Mouse (Mus musculus) R1 (cell line): ENCODE measurements around the gene Maml3.
A peak's percentile ranks its signal among the peaks of the same experiment; 100 is the strongest.

ENCODE experiments used
- DNase-seq: peaks from one replicate; pipeline ENCODE4 v3.0.0-alpha.2; 2018; ENCODE audit warnings: low read depth, low spot score

Maml3 gene

GRCm38 (mm10) chr3:52090230-52090873 lies 14.5 kb downstream of the Maml3 start:
- no peak for DNase-seq

DNA sequence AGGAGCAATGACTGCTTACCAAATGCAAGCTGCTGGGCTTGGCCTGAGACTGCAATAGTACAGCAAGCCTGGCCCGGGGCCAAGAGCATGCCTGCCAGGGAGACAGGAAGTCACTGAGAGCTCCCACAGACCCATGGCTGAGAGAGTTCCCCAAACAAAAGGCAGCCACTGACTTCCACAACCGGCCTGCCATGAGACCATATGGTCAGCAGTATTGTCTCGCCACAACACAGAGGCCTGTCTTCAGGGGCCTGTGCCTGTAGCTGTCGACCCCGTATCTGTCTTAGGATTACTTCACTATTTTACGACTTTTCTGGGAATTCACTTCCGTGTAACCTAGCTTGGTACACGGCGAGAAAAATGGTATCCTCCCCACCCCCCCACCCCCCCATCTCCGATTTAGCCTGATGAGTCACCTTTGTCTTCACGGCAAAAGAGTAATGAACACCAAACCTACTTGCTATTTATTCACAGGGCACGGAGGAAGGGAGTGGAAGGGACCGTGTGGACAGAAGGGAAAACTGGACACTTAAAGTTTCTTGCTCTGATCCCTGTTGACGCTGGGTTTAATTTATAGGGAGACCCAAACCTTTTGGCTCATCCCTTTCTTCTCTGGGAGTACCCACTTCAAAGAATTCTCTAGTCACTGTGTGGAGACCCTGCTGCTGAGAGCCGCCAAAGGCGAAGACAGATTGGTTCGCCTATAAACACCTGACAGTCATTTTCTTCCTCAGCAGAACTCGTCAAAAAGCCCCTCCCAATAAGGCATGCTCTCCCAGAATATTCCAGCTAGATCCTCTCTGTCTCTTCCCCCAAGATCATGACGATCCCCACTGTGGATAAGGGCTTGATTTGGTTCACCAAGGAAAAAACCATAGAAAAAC lies 16.2 kb downstream of the Maml3 start:
- DNase-seq: peak; percentile 39

- DNase-seq: no peak
These were observed 17.1 kb downstream of the Maml3 start for GRCm38 (mm10) chr3:52087636-52088280.

DNA sequence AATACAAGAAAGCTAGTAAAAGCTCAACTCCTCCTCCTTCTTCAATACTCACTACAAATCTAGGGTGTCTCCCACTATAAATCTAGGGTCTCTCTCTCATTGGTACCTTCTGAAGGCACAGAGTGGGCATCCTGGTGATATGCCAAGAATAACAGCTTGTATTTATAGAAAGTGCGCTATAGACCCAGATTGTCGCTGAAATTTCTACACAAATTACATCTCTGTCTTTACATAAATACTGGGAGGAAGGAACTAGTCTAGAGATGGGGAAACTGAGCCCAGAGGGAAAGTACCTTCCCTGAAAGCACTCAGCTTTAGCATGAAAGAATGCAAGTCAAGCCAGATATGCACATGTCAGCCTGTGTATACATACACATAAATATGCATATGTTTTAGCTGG lies 26.1 kb downstream of the Maml3 start:
- DNase-seq: no peak

- DNase-seq: no peak
These were observed 30.9 kb downstream of the Maml3 start for GRCm38 (mm10) chr3:52073959-52074358.

GRCm38 (mm10) chr3:52071996-52072395 lies 32.9 kb downstream of the Maml3 start:
- DNase-seq: no peak

GRCm38 (mm10) chr3:52070163-52070478 lies 34.8 kb downstream of the Maml3 start:
- no peak for DNase-seq

GRCm38 (mm10) chr3:52069304-52070162 lies 35.3 kb downstream of the Maml3 start:
- peak; percentile 75 for DNase-seq

DNA sequence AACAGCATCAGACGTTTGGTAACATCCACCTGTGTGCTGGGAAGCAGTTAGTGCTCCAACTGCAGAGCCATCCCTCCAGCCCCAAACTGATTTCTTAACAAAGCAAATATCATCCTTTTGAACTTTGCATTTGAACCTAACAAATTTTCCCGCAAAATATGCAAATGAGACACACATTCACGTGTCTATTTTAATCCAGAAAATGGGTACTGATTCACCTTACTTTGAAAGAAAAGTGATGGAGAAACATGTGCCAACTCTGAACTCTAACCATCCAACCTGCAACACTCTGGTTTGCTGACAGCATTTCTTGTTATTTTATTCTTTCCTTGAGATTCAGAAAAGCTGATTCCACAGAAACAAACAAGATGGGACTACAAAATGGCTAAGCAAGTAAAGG lies 36.0 kb downstream of the Maml3 start:
- no peak for DNase-seq

DNA sequence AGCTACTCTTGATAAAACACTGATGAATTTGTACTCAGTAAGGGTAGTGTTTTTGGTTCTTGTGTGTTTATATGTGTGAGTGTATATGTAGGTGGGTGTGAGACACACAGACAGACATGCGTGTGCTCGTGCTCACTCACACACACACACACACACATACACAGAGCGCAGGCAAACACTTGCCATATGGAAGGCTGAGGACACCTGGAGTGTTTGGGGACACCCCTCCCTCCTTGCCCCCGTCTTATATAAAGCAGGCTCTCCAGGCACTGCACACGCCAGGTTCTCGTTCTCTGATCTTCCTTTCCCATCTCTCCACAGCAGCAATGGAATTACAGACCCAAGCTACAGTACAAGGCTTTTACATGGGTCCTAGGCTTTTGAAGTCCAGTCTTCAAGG lies 37.7 kb downstream of the Maml3 start:
- DNase-seq: no peak

DNA sequence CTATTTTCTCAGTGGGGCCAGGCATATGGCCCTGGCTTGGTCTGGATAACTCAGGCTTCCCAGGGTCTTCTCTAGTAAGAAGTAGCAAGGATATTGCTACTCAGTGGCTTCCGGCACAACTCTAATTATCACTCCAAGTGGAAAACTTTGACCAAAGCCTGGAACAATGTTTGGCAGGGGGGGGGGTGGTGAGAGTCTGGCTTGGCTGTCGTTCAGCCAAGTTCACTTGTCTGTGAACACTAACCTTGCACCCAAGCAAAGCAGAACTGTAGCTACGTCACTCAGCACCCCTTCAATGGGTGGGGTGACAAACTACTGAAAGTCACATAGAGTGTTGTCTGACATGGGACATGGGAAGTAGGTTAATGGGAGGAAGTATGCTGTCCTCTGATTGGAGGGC lies 38.7 kb downstream of the Maml3 start:
- no peak for DNase-seq

GRCm38 (mm10) chr3:52063261-52063655 lies 41.6 kb downstream of the Maml3 start:
- DNase-seq: no peak

DNA sequence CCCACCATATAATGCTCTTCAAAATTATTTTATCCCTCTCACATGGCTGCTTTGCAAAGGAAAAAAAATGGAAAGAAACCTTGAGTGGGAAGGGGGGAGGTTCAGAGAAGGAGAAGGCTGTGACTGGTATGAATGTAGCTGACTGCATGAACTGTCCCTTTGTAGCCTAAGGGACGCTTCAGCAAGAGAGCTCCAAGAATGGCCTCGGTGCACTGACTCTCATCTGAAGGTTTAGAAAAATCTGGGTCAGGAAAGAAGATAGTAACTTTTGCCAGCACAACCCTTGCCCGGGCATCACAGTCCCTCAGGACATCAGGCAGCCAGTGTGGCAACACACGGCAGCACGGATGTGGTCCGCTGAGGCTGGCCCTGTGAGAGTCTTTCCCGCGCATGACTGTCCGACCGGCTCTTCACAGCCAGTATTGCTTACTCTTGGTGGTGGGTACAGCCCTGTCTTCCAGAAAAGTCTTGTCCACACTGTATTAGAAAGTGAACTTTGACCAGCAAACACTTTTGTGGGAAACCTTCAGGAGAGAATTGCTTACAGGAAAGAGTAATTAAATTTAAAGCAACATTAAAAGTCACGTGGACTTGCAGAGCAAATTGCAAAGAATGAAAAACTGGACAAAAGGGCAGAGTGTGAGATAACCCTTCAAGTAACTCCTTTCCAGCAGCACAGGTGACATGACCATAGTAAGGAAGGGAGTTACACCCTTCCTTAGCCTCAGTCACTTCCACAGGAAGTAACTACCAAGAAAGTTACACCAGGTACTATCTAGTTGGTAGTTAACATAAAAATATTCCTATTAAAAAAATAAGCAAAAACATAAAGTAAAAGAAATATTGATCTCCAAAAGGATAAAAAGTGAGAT lies 42.3 kb downstream of the Maml3 start:
- no peak for DNase-seq

DNA sequence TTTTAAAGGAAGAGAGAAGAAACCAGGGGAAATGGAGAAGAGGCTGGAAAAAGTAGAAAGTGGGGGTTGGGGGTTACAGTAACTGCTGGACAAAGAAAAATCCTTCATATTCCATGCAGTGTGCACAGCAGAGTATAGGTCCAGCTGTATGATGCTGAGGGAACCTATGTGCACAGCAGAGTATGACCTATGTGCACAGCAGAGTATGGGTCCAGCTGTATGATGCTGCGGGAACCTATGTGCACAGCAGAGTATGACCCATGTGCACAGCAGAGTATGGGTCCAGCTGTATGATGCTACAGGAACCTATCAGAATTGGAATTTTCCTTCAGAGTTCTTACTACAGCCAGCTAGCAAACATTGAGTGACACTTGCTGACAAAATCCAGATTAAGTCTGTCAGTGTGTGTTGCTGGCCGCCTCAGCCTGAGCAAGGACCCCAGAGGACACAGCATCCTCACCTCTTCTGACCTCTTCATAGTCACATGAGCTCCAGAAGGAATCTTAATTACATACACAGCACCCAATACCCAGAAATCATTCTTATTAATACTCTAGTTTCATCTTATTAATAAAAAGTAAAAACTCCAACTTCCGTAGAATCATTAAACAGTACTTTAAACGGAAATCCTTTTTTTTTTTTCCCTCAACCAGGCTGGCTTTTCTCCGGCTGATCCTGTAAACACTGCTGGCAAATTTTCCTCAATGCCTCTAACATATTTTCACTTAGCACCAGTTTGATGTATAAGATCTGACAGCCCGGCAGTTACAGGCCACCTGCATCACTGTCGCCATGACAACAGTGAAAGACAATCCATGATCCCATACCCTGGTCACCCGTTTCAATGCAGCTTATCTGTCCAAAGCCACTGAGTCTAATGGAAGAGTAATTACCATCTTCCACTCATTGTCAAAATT lies 43.1 kb downstream of the Maml3 start:
- DNase-seq: no peak

DNA sequence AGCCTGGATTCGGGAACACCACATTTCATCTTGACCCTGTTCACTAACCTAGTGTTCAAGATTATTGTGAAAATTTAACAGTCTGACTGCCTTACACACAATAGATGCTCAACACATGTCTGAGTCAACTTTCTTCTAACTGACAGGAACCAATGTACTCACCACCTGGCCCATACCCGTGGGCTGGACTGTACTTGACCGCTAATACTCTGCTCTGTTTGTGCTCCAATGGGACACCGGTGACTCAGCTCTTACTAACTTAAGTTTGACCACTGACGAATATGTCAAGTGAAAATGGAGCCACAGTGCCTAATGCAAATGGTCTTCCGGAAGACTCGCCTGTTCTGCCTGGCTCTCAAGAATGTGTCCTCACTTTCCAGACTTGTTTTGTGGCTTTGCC lies 44.0 kb downstream of the Maml3 start:
- no peak for DNase-seq

DNA sequence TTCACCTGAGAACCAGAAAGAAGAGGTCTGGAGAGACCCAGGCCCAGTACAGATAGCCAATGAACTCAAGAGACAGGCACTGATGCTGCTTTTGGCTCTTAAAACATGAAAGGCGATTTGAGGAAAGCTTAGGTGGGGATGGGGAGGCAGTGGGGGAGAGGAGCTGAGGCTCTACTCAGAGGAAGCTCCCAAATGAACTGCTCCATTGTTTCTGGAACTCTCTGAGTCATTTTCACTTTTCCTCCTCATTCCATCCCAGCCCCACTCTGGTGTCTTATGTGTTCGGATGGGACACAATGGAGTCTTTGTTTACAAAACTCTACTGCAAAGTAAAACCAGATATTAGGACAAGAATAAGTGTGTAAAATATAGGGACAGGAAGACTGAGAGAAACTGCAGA lies 53.1 kb downstream of the Maml3 start:
- DNase-seq: no peak

DNA sequence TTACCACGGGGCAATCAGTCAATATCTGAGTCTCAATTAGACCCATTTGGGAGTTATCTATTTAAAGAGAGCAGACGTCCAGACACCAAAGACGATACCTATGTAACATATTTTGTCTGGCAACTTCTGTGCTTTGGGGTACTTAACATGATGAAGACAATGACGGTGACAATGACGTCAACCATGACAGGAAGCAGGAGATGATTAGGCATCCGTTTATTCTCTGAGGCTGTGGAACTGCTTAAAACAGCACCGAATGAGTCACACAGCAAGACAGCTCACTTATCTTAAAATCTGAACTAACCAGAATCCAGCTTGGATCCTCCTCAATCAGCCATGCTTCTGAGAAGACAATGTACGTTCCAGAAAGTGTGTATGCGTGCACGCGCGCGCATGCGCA lies 56.8 kb downstream of the Maml3 start:
- DNase-seq: no peak

DNA sequence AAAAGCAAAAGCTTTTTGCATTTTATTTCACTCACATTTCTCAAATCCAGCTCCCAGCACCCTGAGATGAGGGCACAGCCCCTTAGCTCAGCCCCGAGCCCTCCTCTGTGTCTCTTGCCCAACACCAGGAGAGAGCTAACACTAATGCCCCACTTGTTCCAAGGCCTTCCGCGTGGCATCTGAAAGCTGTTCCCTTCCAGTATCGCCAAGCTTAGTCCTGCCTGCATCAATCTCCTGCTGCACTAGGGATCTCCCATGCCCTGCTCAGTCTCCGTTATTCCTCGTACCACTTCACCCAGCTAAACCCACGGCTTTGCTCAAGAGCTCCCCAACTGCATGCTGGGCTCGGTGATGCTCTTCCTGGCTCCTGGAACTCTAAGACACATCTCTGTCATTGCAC lies 57.3 kb downstream of the Maml3 start:
- no peak for DNase-seq

- peak; percentile 88 for DNase-seq
These were observed 57.9 kb downstream of the Maml3 start for GRCm38 (mm10) chr3:52046895-52047372.
